Mouse (Mus musculus) heart, postnatal 0 days (tissue): Measurements from ENCODE around the gene Sufu.

ENCODE experiments used
- CTCF ChIP-seq: IDR thresholded peaks from 2 replicates; pipeline ENCODE4 v1.5.1; 2016; ENCODE audit warnings: antibody characterized with exemption, control low read depth, low read depth
- EP300 ChIP-seq: IDR thresholded peaks from 2 replicates; pipeline ENCODE4 v1.6.1; 2016; ENCODE audit warnings: antibody characterized with exemption, low read depth

- TF ChIP-seq EP300 (no peak), CTCF (no peak)
These were observed 121.0 kb downstream of the Sufu start for GRCm38 (mm10) chr19:46517529-46518351.
